Mouse (Mus musculus): Measurements from ENCODE around the gene Myadml2.

Gene Myadml2

GRCm38 (mm10) chr11:120610477-120611046 lies 37.4 kb downstream of the Myadml2 start:
- DNase-seq (ENCODE audit: low read depth, low spot score) = no peak

DNA sequence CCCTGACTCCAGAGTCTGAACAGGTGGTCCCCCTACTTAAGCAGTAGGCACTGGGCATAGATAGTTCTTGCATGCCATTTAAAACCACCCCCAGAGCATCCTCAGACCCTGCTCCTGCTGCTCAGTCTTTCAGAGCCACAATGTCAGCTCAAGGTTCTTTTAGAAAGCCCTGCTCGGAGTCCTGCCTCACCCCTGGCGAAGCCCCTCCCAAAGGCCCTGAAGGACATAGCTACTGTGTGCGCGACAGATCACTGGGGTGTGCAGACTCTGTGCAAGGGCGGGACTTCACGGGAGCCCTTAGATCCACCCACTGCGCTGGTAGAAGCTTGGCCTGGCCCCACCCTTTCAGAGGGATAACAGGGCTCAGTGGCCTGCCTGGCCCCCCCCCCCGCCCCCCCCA lies 38.7 kb downstream of the Myadml2 start:
- no peak for DNase-seq (ENCODE audit: low read depth, low spot score)

GRCm38 (mm10) chr11:120608241-120609034 lies 39.5 kb downstream of the Myadml2 start, which contains the start of gene Npb:
Gene Npb (plus strand): TSS chr11:120608477.
- DNase-seq (ENCODE audit: low read depth, low spot score) = no peak

GRCm38 (mm10) chr11:120606764-120607163 lies 41.2 kb downstream of the Myadml2 start:
- no peak for DNase-seq (ENCODE audit: low read depth, low spot score)

- DNase-seq (ENCODE audit: low read depth, low spot score) = no peak
Observed at GRCm38 (mm10) chr11:120605667-120606066, 42.3 kb downstream of the Myadml2 start.

- no peak for DNase-seq (ENCODE audit: low read depth, low spot score)
Observed at GRCm38 (mm10) chr11:120603545-120603944, 44.4 kb downstream of the Myadml2 start.

DNA sequence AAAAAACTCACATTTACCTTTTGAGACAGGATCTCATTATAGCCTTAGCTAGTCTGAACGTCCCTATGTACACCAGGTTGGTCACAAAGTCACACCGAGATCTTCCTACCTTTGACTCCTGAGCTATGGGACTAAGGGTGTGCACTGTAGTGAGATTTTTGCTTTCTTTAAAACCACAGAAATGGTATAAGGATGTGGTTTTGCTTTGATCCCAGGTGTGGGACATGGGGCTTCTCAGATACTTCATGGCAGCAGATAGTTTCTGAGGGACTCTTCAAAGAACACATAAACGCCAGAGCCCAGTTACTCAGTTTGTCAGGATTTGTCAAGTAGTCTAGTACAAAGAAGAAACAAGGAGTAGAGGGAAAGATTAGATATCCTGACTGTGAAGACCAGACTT lies 47.2 kb downstream of the Myadml2 start:
- DNase-seq (ENCODE audit: low read depth, low spot score) = no peak

DNA sequence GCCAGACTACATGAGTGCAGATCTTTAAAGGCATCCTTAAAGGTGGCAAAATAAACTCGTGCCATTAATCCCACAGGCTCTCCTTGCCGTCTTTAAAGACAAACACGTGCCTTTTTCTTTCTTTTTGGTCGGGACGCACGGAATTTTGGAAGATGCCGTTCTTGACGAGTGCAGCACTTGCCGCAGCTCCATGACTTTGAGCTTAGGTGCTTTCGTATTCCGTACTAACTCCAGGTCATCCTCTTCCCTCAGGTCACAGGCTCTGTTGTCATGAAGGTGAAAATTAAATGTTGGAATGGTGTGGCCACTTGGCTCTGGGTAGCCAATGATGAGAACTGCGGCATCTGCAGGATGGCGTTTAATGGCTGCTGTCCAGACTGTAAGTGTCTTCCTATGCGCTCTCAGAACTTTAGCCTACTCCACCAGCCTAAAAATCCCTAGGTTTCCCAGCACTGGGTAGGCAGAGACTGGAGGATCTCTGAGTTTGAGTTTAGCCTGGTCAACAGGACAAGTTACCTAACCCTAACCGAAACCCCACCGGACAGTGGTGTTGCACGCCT lies 48.9 kb downstream of the Myadml2 start:
- no peak for DNase-seq (ENCODE audit: low read depth, low spot score)

GRCm38 (mm10) chr11:120598283-120598989 lies 49.5 kb downstream of the Myadml2 start, which contains the start of the genes Alyref and Anapc11:
Gene Alyref (minus strand): TSS chr11:120598365.
Gene Anapc11 (plus strand): TSS chr11:120598421.
- DNase-seq (ENCODE audit: low read depth, low spot score) = peak; percentile 83

DNA sequence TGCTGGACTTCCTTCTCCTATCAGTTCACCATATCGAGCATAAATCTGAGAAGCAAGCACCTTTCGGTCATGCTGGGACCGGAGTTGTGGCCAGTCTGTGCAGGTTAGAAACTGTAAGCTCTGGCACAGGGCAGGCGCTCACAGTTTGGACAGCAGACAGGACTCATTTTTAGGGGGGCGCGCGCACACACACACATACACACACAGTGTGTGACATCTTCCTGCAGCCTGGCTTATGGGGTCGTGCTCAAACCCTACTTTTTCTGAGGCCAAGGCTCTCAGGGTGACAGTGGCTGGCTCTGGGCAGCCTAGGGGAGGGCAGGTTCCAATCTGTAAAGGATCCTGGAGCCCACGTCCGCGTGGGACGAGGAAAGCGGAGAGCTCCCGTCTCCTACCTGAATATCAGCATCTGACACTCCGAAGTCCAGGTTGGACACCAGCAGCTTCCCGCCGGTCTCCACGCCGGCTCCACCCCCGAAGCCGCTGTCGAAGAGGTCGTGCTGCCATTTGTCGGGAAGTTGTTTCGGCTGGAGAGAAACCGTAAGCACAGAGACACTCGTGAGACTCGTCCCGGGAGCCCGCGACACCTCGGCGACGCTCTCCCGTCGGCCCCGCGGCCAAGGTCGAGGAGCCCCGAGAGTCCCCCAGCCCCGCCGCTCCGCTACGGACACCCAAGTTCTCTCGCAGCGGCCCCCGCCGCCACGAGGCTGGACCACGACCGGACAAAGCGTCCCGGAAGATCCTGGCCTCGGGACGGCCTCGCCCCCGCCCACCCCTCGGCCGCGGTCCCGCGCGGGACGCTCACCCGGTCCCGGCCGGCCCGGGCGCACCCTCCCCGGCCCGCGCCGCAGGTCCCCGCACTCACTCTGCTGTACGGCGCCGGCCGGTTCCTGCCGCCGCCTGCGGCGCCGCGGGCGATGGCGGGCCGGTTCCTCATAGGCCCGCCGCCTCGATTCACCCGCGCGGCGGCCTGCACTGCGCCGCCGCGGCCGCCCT lies 50.4 kb downstream of the Myadml2 start:
- DNase-seq (ENCODE audit: low read depth, low spot score) = no peak

Data from retina, adult 2 months (tissue).